Mouse (Mus musculus): ENCODE results near the gene Clcn2.

The Clcn2 gene

GRCm38 (mm10) chr16:20717181-20717977 is at the start of gene Clcn2, which contains the start of gene Polr2h:
TSS of gene Clcn2 (minus strand) at chr16:20717746.
TSS of gene Polr2h (plus strand) at chr16:20717665.
- peak; percentile 97 for DNase-seq (ENCODE audit: low spot score)

DNA sequence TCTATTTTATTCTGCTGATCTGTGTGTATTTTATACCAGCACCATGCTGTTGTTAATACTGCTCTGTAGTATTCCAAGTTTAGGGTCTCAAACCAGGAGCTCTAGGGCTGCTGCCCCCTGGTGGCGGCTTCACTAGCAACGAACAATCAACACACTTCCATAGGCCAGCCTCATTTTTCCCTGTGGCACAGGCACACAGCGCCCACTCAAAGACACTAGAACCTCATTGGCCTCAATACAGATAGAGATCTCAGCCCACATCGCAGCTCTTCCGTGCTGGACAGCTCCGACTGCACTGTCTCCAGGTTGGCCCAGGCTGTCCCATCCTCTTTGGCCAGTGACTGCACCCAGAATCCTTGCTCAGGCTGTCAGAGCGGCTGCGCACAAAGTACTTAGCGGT is 47.7 kb upstream of the Clcn2 start:
- no peak for DNase-seq (ENCODE audit: low spot score)

- DNase-seq (ENCODE audit: low spot score): peak; percentile 67
Observed at GRCm38 (mm10) chr16:20761681-20762080, 44.1 kb upstream of the Clcn2 start.

DNA sequence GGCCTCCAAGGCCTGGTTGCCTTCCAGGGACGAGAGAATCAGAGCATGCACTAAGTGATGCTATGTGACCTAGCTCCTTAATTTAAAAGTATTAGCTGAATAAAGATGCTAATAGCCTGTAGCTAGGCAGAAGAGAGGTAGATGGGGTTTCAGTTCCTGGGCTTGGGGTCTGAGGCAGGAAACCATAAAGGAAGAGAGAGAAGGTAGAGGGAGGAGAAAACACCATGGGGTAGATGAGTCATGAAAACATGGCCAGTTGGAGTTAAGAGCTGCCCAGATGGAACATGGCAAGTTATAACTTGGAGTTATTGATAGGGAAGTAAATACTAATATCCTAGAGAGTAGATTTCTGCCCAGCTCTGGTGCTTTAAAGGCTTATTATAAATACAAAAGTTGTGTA is 39.8 kb upstream of the Clcn2 start:
- DNase-seq (ENCODE audit: low spot score): no peak

DNA sequence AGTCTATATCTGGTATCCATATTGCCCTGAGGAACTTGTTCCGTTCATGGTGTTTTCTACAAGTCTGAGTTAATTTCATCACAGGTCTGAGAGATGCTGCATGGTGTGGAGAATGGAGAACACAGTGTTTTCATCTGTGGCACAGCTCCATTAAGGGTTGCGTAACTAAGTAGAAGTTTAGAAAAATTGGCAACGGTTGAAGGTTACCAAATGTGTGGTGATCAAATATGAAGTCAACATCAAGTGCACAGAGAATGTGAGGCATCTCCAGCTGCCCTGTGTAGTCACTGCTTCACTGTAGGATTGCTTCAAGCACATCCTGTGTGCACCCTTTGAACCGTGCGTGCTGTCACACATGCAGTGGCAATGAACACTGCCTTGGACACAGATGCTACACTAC is 38.5 kb upstream of the Clcn2 start:
- no peak for DNase-seq (ENCODE audit: low spot score)

DNA sequence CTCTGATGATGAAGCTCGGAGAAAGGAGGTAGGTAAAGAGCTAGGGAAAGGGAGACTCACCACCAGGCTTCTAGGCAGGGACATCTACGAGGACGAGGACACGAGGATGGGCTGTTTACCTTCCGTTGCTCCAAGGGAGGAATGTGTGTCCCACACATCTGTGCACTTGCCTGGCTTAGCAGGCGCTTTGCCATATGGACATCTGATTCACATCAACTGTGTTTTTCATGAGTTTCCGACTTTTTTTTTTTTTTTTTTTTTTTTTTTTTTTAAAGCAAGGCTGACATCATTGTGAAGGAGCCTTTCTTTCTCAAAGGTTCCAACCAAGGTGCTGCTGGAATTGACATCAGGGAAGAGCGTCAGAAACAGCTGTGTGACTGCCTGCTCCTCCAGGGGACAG is 33.0 kb upstream of the Clcn2 start:
- no peak for DNase-seq (ENCODE audit: low spot score)

- peak; percentile 66 for DNase-seq (ENCODE audit: low spot score)
Observed at GRCm38 (mm10) chr16:20746641-20747040, 29.1 kb upstream of the Clcn2 start.

DNA sequence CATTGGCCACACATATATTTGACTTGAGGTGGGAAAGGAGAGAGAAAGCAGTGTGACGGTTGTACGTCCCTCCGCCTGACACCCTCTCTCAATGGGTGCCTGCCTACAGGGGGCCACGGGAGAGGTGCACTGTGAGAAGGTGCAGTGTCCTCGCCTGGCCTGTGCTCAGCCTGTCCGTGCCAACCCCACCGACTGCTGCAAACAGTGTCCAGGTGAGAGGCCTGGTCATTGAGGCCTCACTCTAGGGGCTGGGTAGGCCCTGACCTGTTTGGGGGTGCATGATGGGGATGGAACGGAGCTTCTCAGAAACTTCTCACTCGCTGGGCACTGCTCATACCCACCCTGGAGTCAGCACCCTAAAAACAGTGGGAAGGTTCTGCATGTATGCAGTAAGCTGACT is 22.3 kb upstream of the Clcn2 start:
- no peak for DNase-seq (ENCODE audit: low spot score)

GRCm38 (mm10) chr16:20736823-20737222 is 19.3 kb upstream of the Clcn2 start:
- DNase-seq (ENCODE audit: low spot score): no peak

DNA sequence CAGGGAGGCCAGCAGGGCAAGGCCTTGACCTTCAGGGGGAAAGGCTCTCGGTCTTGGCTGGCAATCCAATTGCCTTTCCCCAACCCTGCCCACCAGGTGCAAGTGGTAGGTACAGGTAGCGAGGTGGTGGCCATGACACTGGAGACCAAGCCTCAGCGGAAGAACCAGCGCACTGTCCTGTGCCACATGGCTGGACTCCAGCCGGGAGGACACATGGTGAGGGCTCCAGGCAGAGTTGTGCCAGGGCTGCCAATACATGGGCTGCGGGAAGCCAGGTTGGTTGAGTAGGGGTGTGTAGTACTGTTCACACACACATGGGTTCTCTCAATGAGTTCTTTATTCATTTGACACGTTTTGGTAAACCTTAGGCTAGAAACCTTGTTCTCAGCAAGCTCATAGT is 18.6 kb upstream of the Clcn2 start:
- no peak for DNase-seq (ENCODE audit: low spot score)

GRCm38 (mm10) chr16:20735651-20736050 is 18.1 kb upstream of the Clcn2 start:
- DNase-seq (ENCODE audit: low spot score): no peak

DNA sequence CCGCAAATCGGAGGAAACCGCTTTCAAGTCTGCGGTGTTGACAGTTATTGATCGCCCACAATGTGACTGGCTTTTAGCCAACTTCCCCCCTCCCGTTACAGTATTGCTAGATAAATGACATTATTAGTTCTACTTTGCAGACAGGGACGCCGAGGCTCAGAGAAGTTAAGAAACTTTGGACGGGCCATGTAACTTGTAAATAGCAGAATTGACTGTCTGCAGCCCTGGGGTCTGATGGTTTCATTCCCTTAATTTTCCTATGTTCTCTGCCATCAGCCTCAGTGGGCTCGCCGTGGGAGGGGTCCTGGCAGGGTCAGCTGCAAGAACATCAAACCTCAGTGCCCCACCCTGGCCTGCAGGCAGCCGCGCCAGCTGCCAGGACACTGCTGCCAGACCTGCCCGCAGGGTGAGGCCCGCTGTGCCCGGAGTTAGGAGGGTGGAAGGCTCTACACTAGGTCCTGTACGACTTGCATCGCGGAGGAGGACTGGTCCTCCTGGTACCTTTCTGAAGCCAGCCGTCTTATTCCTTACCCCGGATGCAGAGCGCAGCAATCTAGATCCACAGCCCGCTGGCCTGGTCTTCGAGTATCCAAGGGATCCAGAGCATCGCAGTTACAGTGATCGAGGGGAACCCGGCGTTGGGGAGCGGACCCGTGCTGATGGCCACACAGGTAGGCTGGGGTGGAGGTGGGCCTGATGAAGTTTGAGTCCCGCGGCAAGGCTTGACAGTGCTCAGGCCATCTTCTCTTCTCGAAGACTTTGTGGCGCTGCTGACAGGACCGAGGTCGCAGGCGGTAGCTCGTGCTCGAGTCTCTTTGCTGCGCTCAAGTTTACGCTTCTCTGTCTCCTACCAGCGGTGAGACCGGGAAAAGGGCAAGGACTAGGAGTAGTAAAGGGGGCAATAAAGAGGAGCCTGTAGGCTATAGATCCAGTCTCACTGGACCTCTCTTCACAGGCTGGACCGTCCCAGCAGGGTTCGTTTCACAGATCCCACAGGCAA is 16.5 kb upstream of the Clcn2 start, which contains the start of gene Thpo:
Gene Thpo (minus strand): TSS at position 781 of the 1,000 bp plus-strand sequence.
- no peak for DNase-seq (ENCODE audit: low spot score)

DNA sequence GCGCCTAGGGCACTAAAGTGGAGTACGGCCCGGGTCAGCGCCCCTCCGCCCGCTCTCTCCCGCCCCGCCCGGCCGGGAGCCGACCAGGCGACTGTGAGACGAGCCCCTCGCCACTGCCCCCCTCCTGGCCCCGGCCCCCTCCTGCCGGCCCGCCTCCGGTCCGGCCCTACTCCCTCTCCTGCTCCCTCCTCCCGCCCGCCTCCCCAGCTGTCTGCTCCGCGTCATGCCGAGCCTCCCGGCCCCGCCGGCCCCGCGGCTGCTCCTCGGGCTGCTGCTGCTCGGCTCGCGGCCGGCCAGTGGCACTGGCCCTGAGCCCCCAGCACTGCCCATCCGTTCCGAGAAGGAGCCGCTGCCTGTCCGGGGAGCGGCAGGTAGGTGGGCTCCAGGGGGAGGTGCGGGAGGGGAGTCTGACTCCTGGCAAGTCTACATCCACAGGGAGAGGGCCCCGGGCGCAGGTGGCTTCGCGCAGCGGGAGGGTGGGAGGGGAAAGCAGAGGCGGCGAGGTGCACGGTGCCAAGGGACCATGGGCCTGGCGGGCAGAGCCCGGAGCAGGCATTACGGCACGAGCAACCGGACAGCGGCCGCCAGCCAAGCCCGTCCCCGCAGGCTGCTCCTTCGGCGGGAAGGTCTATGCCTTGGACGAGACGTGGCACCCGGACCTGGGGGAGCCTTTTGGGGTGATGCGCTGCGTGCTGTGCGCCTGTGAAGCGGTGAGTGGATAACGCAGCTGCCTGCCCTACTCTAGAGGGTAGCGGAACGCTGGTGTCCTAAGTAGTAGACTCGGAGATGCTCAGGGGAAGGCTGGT is 15.6 kb upstream of the Clcn2 start, which contains the start of gene Chrd:
Gene Chrd (plus strand): TSS at position 203 of the 806 bp plus-strand sequence.
- peak; percentile 54 for DNase-seq (ENCODE audit: low spot score)

- DNase-seq (ENCODE audit: low spot score): no peak
Observed at GRCm38 (mm10) chr16:20732251-20732924, 14.8 kb upstream of the Clcn2 start.

DNA sequence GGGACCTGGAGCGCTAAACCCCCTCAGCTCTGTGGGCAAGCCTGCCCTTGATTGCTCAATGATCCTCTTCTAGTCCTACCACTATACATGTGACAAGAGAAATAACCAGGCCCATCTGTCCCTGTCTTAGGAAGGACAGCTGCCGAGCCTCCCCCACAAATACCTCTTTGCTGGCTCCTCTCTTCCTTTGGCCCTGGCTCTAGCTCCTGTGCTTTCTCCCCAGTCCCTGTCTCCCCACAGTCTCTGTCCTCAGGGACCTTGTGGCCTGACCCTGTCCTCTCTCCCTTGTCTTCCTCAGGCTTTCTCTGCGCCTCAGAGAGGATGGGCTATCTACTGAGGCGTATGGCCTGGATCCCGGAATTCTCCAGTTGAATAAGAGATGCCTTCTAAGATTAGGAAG is 14.1 kb upstream of the Clcn2 start:
- DNase-seq (ENCODE audit: low spot score): no peak

- no peak for DNase-seq (ENCODE audit: low spot score)
Observed at GRCm38 (mm10) chr16:20730293-20730711, 12.8 kb upstream of the Clcn2 start.

GRCm38 (mm10) chr16:20726384-20726783 is 8.8 kb upstream of the Clcn2 start:
- DNase-seq (ENCODE audit: low spot score): no peak

DNA sequence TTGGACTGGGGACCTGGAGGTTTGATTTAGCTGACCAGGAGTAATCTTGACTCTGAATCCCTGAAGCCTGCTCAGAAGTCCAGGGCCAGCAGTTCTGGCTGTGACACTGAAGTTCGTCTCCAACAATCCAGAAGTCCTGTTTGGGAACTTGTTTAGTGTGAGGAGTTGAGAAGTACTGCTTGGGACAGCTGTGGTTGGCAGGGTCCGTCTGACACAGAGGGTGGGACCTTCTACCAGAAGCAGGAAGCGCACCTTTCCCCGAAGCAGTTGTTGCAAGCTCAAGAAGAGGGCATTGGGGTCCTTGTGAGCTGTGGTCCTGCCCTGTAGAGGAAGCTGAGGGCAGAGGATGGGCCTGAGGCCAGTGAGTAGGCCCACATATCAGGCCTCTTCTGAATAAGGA is 8.2 kb upstream of the Clcn2 start:
- no peak for DNase-seq (ENCODE audit: low spot score)

DNA sequence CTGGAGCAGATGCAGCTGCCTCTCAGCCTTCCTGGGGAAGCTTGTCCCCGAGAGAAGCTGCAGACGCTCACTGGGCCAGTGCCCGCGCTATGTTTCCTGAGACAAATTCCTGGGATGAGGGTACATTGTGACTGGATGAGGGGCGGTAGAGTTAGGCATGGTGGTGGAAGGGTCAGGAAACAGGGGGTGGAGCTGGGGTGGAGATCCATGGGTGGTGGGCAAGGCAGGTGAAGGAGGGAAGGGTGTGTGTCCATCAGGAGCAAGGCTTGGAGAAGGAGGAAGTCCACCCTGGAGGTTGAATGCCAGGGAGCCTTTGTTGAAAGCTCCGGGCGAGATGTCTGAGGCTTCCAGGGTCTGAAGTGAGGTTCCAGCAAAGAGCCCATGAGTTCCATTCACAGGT is 7.8 kb upstream of the Clcn2 start:
- no peak for DNase-seq (ENCODE audit: low spot score)

DNA sequence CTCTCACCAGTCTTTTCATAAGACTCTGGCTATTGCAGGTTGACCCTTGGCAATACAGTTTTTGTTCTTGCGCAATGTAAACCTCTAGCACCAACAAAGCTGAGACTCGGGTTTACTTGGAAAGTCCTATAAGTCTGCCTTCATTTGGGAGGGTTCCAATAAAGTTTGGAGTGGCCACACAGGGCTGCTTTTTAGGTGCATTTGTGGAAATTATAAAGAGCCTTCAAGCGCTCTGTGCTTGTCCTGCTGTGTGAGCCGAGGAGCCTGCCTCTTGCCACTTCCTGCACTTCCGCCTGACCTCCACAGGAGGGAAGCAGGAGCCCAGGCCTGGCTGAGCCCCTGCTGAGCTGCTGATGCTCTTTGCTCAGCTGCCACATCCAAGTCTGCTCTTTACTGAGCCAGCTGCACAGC is 6.8 kb upstream of the Clcn2 start:
- DNase-seq (ENCODE audit: low spot score): peak; percentile 52

GRCm38 (mm10) chr16:20723247-20723646 is 5.7 kb upstream of the Clcn2 start:
- no peak for DNase-seq (ENCODE audit: low spot score)
